Mouse (Mus musculus) B cell, adult 2 months (primary cell): ENCODE measurements at regions not wholly inside any gene's neighbourhood (a gene's known extent, or its start where the extent isn't known, plus 50 kb on each side); places are given as distances from the start of the nearest gene placed in this dataset.
"Not testable (repeated sequence)": the region's sequence is repeated elsewhere in the genome, so short reads cannot be mapped to it uniquely, and the experiment has no call there.

Experiments used
- DNase-seq, 2 experiments: peaks; one replicate each; pipeline ENCODE4 v3.0.0; 2022

DNA sequence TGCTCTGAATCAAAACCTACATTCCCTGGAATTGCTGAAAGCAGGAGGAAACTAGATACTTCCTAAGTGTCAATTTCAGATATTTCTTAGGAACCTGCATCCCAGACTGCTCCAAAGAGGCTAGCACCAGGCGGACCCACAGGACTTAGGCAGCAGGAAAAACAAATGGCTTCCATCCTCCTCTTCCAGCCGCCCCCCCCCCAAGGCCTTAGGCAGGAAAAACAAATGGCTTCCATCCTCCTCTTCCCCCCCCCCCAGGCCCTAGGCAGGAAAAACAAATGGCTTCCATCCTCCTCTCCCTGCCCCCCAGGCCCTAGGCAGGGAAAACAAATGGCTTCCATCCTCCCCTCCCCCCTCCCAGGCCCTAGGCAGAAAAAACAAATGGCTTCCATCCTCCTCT, 64.5 kb upstream of the Nap1l2 start:
- no peak for DNase-seq

GRCm38 (mm10) chrX:103251478-103251877, 65.0 kb upstream of the Nap1l2 start:
- DNase-seq: not testable (repeated sequence)

- not testable (repeated sequence) for DNase-seq
Observed at GRCm38 (mm10) chrX:103252056-103252850, 65.8 kb upstream of the Nap1l2 start.

GRCm38 (mm10) chrX:103252881-103253280, 66.4 kb upstream of the Nap1l2 start:
- DNase-seq: no peak

GRCm38 (mm10) chrX:103254867-103255266, 66.3 kb upstream of the Cdx4 start:
- no peak for DNase-seq

GRCm38 (mm10) chrX:103259882-103260281, 61.3 kb upstream of the Cdx4 start:
- peak; percentile 25 to 42 for DNase-seq
